Mouse (Mus musculus) cerebellum, adult 11 months (tissue): ENCODE results near the gene Gp5.

ENCODE experiments used
- DNase-seq: peaks from one replicate; pipeline ENCODE4 v3.0.0; 2022

The Gp5 gene

GRCm38 (mm10) chr16:30278406-30278805 is 32.2 kb downstream of the Gp5 start:
- no peak for DNase-seq

DNA sequence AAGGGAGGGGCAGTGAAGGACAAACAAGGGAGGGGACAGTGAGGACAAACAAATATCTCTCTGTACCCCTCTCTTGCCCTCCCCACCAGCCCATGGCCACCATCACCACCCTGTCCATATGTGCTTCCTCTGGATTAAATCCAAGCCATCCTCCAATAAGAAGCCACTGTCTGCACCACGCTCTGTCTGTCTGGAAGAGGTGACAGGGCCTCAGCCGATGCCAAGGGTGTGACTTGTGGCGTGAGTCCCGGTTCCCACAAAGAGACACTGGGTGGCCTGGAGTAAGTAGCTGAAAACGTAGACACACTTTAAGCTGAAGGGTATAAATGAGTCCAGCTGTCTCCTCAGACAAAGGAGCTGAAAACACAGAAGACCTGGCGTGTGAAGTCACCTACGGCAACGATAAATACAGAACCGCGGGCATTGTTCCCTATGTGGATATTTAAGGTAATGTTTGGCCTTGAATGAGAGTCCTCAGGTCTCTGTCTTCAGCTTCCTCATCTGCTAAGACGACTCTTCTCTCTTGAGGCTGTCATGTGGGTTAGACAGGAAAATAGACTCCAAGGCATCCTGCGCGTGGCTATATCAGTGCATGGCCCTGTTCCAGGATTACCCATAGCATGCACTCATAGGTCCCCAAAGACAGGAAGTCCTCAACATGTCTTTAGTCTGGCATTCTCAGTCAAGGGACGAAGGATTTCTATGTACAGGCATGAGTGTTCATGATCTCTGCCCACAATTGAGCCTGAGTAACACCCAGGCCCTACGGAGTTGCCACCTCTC is 34.8 kb downstream of the Gp5 start:
- DNase-seq, result no peak

- DNase-seq, result no peak
Observed at GRCm38 (mm10) chr16:30273065-30273464, 37.5 kb downstream of the Gp5 start.

DNA sequence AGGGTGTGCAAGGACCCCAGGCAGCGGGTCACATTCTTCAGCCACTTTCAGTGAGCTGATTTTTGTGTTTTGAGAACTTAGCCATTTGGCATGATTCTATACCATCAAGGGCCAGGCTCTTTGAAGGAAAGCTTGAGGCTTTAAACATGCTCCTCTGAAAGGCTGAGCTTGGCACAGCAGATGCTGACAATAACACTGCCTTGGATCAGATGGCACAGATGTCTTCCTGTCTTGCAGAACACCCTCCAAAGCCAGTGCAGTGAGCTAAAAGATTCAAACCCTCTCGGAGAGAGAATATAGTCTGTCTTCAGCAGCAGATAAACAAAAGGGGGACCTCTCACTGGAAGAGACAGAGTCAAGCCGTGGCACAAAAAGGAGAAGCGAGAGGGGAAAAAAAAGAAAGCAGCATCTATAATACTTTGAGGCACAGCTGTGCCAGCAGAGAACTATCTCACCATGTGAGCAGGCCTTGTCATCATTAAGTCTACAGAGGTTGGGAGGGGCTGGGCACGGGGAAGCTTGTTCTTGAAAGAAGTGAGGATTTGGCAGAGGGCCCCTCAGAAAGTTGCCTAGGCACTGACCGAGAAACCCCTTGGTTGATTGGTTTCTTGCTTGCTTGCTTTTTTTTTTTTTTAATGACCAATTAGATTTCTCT is 38.5 kb downstream of the Gp5 start:
- no peak for DNase-seq

DNA sequence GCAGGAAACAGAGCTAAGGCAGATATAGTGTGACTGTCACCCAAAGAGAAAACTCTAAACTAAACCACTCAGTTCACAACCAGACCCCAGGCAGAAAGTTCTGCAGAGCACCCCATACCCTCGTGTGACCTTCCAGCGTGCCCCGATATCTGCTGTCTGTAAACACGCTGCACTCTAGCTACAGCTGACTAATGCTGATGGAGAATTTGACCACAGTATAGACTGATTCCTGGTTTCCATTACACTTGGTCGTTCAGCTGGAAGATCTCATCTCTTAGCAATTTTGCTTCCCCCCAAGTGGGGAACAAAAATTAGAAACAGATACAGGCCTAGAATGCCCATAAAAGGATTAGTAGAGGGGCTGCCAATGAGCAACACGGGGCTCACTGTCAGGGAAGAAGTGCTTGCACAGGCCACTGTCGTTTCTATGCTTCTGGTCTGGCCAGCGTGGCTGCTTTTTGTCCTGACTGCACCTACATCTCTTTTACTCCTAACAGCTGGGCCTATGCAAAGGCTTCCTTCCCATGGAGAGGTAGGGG is 39.3 kb downstream of the Gp5 start:
- DNase-seq, result no peak

- no peak for DNase-seq
Observed at GRCm38 (mm10) chr16:30267359-30267758, 43.2 kb downstream of the Gp5 start, which contains the start of gene Cpn2. Gene Cpn2, minus strand, starts transcription at chr16:30267499.

DNA sequence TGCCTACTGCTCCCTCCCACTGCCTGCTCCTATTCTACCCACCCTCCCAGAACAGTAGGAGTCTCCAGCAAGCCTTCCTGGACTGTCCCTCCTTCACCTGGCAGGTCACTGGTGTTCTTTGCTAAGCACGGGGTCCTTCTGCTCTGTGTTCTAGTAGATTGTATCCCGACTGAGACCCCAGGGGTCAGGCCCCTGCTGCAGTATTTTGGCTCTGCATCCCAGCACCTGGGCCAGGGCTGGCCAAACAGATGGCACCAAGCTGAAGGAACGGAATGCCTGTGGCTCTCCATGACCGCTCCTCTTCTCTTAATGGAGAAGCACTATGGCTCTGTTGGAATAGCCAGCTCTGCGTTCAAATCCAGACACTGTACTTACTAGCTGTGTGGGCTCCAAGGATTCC is 44.0 kb downstream of the Gp5 start:
- DNase-seq, result no peak

- DNase-seq, result no peak
Observed at GRCm38 (mm10) chr16:30265611-30266010, 45.0 kb downstream of the Gp5 start.

DNA sequence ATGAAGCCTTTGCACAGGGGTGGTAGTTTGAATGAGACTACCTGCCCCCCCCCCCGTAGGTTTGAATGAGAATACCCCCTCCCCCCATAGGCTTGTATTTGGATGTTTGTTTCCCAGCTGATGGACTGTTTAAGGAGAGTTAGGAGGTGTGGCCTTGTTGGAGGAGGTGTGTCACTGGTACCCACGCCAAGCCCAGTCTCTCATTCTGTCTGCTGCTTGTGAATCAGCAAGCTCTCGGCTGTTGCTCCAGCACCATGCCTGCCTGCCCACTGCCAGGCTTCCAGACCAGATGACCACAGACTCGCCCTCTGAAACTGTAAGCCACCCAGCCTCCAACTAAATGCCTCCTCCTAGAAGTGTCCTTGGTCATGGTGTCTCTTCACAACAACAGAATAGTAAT is 47.4 kb downstream of the Gp5 start:
- DNase-seq, result no peak

DNA sequence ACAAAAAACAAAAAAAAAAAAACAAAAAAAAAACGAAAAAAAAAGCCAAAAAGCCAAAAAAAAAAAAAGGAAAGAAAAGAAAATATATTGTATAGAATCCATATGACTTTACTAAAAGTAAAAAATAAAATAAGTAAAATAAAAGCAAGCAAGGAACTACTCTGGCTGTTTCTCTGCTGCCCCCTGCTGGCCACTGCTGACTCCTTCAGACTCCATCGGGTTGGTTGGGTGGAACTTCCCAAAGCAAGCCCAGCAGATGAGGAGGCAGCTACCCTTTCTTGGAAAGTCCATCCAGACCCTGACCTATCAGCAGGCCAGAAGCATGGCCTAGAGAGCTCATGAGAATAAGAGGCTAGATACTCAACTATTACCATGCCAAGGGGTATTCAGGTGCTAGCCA is 47.9 kb downstream of the Gp5 start:
- peak; percentile 41 for DNase-seq

DNA sequence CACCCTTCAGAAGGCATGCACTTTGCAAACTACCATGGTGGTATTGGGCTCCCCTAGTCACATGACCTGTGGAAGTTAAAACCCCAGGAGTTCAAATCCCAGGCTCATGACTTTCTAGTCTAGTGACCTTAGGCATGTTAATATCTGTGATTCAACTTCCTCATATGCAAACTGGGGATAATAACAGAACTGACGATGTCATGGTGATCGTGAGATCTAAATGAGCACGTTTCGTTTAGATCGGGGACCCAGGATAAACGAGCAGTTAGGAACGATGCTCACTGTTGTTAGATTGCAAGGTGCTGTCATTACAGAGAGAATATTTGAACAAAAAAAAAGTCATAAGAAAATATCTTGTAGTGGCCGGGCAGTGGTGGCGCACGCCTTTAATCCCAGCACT is 48.4 kb downstream of the Gp5 start:
- no peak for DNase-seq

GRCm38 (mm10) chr16:30261341-30261740 is 49.2 kb downstream of the Gp5 start:
- no peak for DNase-seq

DNA sequence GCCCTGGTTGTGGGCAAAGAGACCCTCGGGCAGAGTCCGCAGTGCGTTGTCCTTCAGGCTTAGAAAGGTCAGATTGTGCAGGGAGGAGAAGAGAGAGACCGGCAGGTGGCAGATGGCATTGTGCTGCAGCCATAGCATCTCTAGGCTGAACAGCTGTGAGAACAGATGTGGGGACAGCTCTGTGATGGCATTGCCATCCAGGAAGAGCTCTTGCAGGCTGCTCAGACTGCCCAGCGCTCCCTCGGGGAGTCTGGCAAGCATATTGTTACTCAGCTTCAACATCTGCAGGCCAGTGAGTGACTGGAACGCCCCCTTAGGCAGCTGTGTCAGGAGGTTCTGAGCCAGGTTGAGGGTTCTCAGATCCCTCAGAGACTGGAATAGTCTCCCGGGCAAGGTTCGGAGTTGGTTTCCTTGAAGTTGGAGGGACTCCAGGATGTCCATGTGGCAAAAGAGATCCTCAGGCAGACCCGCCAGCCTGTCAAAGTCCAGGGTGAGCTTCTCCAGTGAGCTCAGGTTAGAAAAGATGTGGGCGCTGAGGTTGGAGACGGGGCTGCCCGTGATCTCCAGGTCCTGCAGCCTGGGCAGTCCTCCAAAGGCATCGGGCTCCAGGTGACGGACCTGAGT is 50.5 kb downstream of the Gp5 start:
- no peak for DNase-seq

DNA sequence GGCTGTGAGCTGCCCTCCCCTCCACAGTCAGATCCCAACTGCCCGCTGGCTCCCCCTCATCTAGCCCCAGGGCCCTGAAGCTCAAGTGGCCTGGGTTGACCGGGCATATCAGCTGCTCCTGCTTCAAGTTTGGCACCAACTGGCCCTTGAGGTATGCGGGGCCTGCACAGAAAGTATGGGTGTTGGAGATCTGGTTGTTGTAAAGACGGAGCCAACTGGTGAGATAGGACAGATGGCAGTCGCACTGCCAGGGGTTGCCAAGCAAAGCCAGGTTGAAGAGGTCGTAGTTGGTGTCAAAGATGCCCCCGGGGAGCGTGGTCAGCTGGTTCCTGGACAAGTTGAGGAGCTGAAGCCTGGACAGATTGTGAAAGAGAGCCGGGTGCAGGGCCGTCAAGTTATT is 51.1 kb downstream of the Gp5 start:
- DNase-seq, result no peak

GRCm38 (mm10) chr16:30258441-30258840 is 52.1 kb downstream of the Gp5 start:
- no peak for DNase-seq

DNA sequence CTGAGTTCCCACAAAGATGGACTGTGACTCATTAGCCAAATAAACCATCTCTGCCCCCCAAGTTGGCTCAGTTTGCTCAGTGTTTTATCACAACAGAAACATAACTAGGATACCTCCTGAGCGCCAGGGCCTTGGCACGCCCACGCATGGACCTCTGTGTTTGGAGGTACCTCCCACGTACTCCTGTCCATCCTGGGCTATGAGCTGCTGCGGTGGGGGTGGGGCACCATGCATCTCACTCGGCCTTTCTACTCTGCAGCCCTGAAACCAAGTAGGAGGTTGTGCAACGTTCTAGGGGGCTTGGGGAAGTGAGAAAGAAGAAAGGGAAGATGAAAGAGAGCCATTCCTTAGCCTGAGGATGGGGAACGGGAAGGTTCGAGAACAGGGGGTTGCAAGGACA is 52.9 kb downstream of the Gp5 start:
- no peak for DNase-seq
